Mouse (Mus musculus): ENCODE results near the gene Ciita. TPM values are rescaled to one million over a fixed set of nuclear protein-coding genes. Genes with fewer than 3 reads are reported as not detected.

Gene Ciita
- polyA plus RNA-seq, 1 experiment, result 0.22 TPM

- H3K9me3 ChIP-seq, result no peaks in the 10 kb centered on the region
- H3K4me3 ChIP-seq (replicated peaks), result peak overlapping the region; percentile 96
- peaks cover 84% of the 10 kb centered on the region for H3K4me1 ChIP-seq
- peaks cover 28% of the 10 kb centered on the region for H3K36me3 ChIP-seq (replicated peaks; ENCODE audit: low read length)
- no peak for TF ChIP-seq GATA1 (IDR thresholded peaks at IDR 0.05; ENCODE audit: borderline replicate concordance, low read length)
- no peak for TF ChIP-seq FLI1 (IDR thresholded peaks at IDR 0.05; ENCODE audit: low read length)
- H3K27me3 ChIP-seq (replicated peaks), result no peaks in the 10 kb centered on the region
Observed at GRCm38 (mm10) chr16:10542266-10542665, 62.4 kb downstream of the Ciita start.

- H3K4me3 ChIP-seq (replicated peaks), result peak within 1 kb of the TSS; percentile 96
- peaks cover 84% of the 10 kb centered on the region for H3K4me1 ChIP-seq
Observed at GRCm38 (mm10) chr16:10542698-10543365, 63.0 kb downstream of the Ciita start, which contains the start of gene Dexi. TSS of gene Dexi (minus strand) at chr16:10543054.

GRCm38 (mm10) chr16:10544995-10545622 lies 65.2 kb downstream of the Ciita start, which contains the start of gene Clec16a:
TSS of gene Clec16a (plus strand) at chr16:10545339.
- Histone ChIP-seq H3K4me1 (peaks cover 75% of the 10 kb centered on the region), H3K27me3 (replicated peaks) (no peaks in the 10 kb centered on the region), H3K9me3 (no peaks in the 10 kb centered on the region), H3K36me3 (replicated peaks; ENCODE audit: low read length) (peaks cover 22% of the 10 kb centered on the region), H3K4me3 (replicated peaks) (peak within 1 kb of the TSS; percentile 98)
- TF ChIP-seq GATA1 (IDR thresholded peaks at IDR 0.05; ENCODE audit: borderline replicate concordance, low read length) (no peak), FLI1 (IDR thresholded peaks at IDR 0.05; ENCODE audit: low read length) (no peak)

More at GRCm38 (mm10) chr16:10542698-10543365, 63.0 kb downstream of the Ciita start, which contains the start of gene Dexi:
- Histone ChIP-seq H3K9me3 (no peaks in the 10 kb centered on the region), H3K36me3 (replicated peaks; ENCODE audit: low read length) (peaks cover 28% of the 10 kb centered on the region), H3K27me3 (replicated peaks) (no peaks in the 10 kb centered on the region)
- TF ChIP-seq FLI1 (IDR thresholded peaks at IDR 0.05; ENCODE audit: low read length), result no peak
- no peak for TF ChIP-seq GATA1 (IDR thresholded peaks at IDR 0.05; ENCODE audit: borderline replicate concordance, low read length)

- H3K9me3 ChIP-seq, result no peaks in the 10 kb centered on the region
- TF ChIP-seq FLI1 (IDR thresholded peaks at IDR 0.05; ENCODE audit: low read length) (no peak), GATA1 (IDR thresholded peaks at IDR 0.05; ENCODE audit: borderline replicate concordance, low read length) (no peak)
- peaks cover 64% of the 10 kb centered on the region for H3K4me1 ChIP-seq
- H3K27me3 ChIP-seq (replicated peaks), result no peaks in the 10 kb centered on the region
- H3K36me3 ChIP-seq (replicated peaks; ENCODE audit: low read length), result peaks cover 19% of the 10 kb centered on the region
- H3K4me3 ChIP-seq (replicated peaks), result peak overlapping the region; percentile 18
Observed at GRCm38 (mm10) chr16:10546865-10547264, 67.0 kb downstream of the Ciita start.

GRCm38 (mm10) chr16:10548938-10549337 lies 69.1 kb downstream of the Ciita start:
- no peak for TF ChIP-seq FLI1 (IDR thresholded peaks at IDR 0.05; ENCODE audit: low read length)
- TF ChIP-seq GATA1 (IDR thresholded peaks at IDR 0.05; ENCODE audit: borderline replicate concordance, low read length), result no peak
- H3K4me1 ChIP-seq, result peaks cover 57% of the 10 kb centered on the region

GRCm38 (mm10) chr16:10549600-10549999 lies 69.7 kb downstream of the Ciita start:
- TF ChIP-seq GATA1 (IDR thresholded peaks at IDR 0.05; ENCODE audit: borderline replicate concordance, low read length), result no peak
- TF ChIP-seq FLI1 (IDR thresholded peaks at IDR 0.05; ENCODE audit: low read length), result no peak
- Histone ChIP-seq H3K4me1 (peaks cover 55% of the 10 kb centered on the region), H3K4me3 (replicated peaks) (no peak overlapping the region), H3K27me3 (replicated peaks) (no peaks in the 10 kb centered on the region), H3K9me3 (no peaks in the 10 kb centered on the region), H3K36me3 (replicated peaks; ENCODE audit: low read length) (peaks cover 19% of the 10 kb centered on the region)

More at GRCm38 (mm10) chr16:10548938-10549337, 69.1 kb downstream of the Ciita start:
- H3K36me3 ChIP-seq (replicated peaks; ENCODE audit: low read length), result peaks cover 19% of the 10 kb centered on the region
- no peaks in the 10 kb centered on the region for H3K9me3 ChIP-seq
- no peaks in the 10 kb centered on the region for H3K27me3 ChIP-seq (replicated peaks)
- no peak overlapping the region for H3K4me3 ChIP-seq (replicated peaks)

- H3K4me1 ChIP-seq, result peaks cover 59% of the 10 kb centered on the region
- H3K36me3 ChIP-seq (replicated peaks; ENCODE audit: low read length), result peaks cover 24% of the 10 kb centered on the region
- H3K27me3 ChIP-seq (replicated peaks), result no peaks in the 10 kb centered on the region
- no peak overlapping the region for H3K4me3 ChIP-seq (replicated peaks)
- TF ChIP-seq FLI1 (IDR thresholded peaks at IDR 0.05; ENCODE audit: low read length) (no peak), GATA1 (IDR thresholded peaks at IDR 0.05; ENCODE audit: borderline replicate concordance, low read length) (no peak)
- H3K9me3 ChIP-seq, result no peaks in the 10 kb centered on the region
Observed at GRCm38 (mm10) chr16:10551592-10551991, 71.7 kb downstream of the Ciita start.

- Histone ChIP-seq H3K9me3 (no peaks in the 10 kb centered on the region), H3K4me3 (replicated peaks) (no peak overlapping the region), H3K4me1 (peaks cover 60% of the 10 kb centered on the region), H3K36me3 (replicated peaks; ENCODE audit: low read length) (peaks cover 17% of the 10 kb centered on the region), H3K27me3 (replicated peaks) (no peaks in the 10 kb centered on the region)
- TF ChIP-seq FLI1 (IDR thresholded peaks at IDR 0.05; ENCODE audit: low read length) (no peak), GATA1 (IDR thresholded peaks at IDR 0.05; ENCODE audit: borderline replicate concordance, low read length) (no peak)
Observed at GRCm38 (mm10) chr16:10553858-10554257, 74.0 kb downstream of the Ciita start.

GRCm38 (mm10) chr16:10559991-10560390 lies 80.1 kb downstream of the Ciita start:
- H3K36me3 ChIP-seq (replicated peaks; ENCODE audit: low read length), result peaks cover 59% of the 10 kb centered on the region
- H3K27me3 ChIP-seq (replicated peaks), result no peaks in the 10 kb centered on the region
- H3K4me1 ChIP-seq, result peaks cover 47% of the 10 kb centered on the region
- H3K4me3 ChIP-seq (replicated peaks), result no peak overlapping the region
- TF ChIP-seq FLI1 (IDR thresholded peaks at IDR 0.05; ENCODE audit: low read length), result no peak
- no peaks in the 10 kb centered on the region for H3K9me3 ChIP-seq

GRCm38 (mm10) chr16:10565278-10565885 lies 85.5 kb downstream of the Ciita start:
- Histone ChIP-seq H3K27me3 (replicated peaks) (peaks cover 19% of the 10 kb centered on the region), H3K9me3 (no peaks in the 10 kb centered on the region), H3K4me1 (peaks cover 45% of the 10 kb centered on the region), H3K36me3 (replicated peaks; ENCODE audit: low read length) (peaks cover 89% of the 10 kb centered on the region), H3K4me3 (replicated peaks) (peak overlapping the region; percentile 9)
- no peak for TF ChIP-seq FLI1 (IDR thresholded peaks at IDR 0.05; ENCODE audit: low read length)
- no peak; the same call in 2 of the 3 replicates for TF ChIP-seq GATA1 (IDR thresholded peaks at IDR 0.05; ENCODE audit: borderline replicate concordance, low read length)
